Mouse (Mus musculus) myocyte (in vitro differentiated cells): ENCODE measurements around the gene Mpzl2. TPM values are rescaled to one million over a fixed set of nuclear protein-coding genes. Genes with fewer than 3 reads are reported as not detected.

Experiments
- H3K27me3 ChIP-seq: one replicate; pipeline ENCODE4 v1.6.1; 2011; ENCODE audit not compliant: control insufficient read depth, insufficient read depth, insufficient read length
- H3K36me3 ChIP-seq: one replicate; pipeline ENCODE4 v1.6.1; 2011; ENCODE audit not compliant: control insufficient read depth, insufficient read depth
- H3K4me2 ChIP-seq: one replicate; pipeline ENCODE4 v1.6.1; 2011; ENCODE audit warnings: low read depth, control low read depth
- H3K4me3 ChIP-seq: one replicate; pipeline ENCODE4 v1.5.1; 2011; ENCODE audit warnings: mild to moderate bottlenecking, control low read depth, moderate library complexity
- H3K79me2 ChIP-seq: one replicate; pipeline ENCODE4 v1.6.1; 2011; ENCODE audit not compliant: control insufficient read depth, insufficient read depth
- H3ac ChIP-seq: one replicate; pipeline ENCODE4 v1.6.1; 2011; ENCODE audit not compliant: control insufficient read depth, insufficient read length
- CEBPB ChIP-seq: IDR thresholded peaks from 2 replicates; pipeline ENCODE4 v1.6.1; 2011; ENCODE audit warnings: mild to moderate bottlenecking, moderate library complexity; ENCODE audit not compliant: poor library complexity, insufficient read depth, severe bottlenecking
- E2F4 ChIP-seq: IDR thresholded peaks from one replicate; pipeline ENCODE4 v1.6.1; 2011; ENCODE audit warnings: mild to moderate bottlenecking, control low read depth, moderate library complexity; ENCODE audit not compliant: insufficient read depth
- MAX ChIP-seq: IDR thresholded peaks from one replicate; pipeline ENCODE4 v1.6.1; 2011; ENCODE audit warnings: low read depth, mild to moderate bottlenecking, control low read depth
- MYOD1 ChIP-seq, 3 experiments: IDR thresholded peaks; one replicate each; pipeline ENCODE4 v1.6.1; 2011; ENCODE audit warnings: control low read depth in 2 of 3, low read depth in 2 of 3, mild to moderate bottlenecking in 2 of 3, moderate library complexity in 1 of 3; ENCODE audit not compliant: insufficient read length in 2 of 3, control insufficient read depth in 1 of 3
- MYOG ChIP-seq, 3 experiments: IDR thresholded peaks; one replicate each; pipeline ENCODE4 v1.6.1; 2011; ENCODE audit warnings: control low read depth in 2 of 3, low read depth in 2 of 3, mild to moderate bottlenecking in 2 of 3; ENCODE audit not compliant: insufficient read length in 2 of 3, control insufficient read depth in 1 of 3, insufficient read depth in 1 of 3
- POLR2A ChIP-seq: IDR thresholded peaks from one replicate; pipeline ENCODE4 v1.6.1; 2011; ENCODE audit warnings: low read depth, mild to moderate bottlenecking, control low read depth, moderate library complexity; ENCODE audit not compliant: insufficient read length
- POLR2AphosphoS2 ChIP-seq: IDR thresholded peaks from one replicate; pipeline ENCODE4 v1.6.1; 2011; ENCODE audit warnings: low read depth, control low read depth; ENCODE audit not compliant: insufficient read length
- REST ChIP-seq: IDR thresholded peaks from one replicate; pipeline ENCODE4 v1.6.1; 2011; ENCODE audit warnings: mild to moderate bottlenecking, control low read depth, moderate library complexity; ENCODE audit not compliant: insufficient read depth, insufficient read length
- SRF ChIP-seq: IDR thresholded peaks from one replicate; pipeline ENCODE4 v1.6.1; 2011; ENCODE audit warnings: low read depth; ENCODE audit not compliant: control insufficient read depth, insufficient read length
- TCF12 ChIP-seq: IDR thresholded peaks from one replicate; pipeline ENCODE4 v1.6.1; 2011; ENCODE audit warnings: mild to moderate bottlenecking, control low read depth; ENCODE audit not compliant: poor library complexity, insufficient read depth, severe bottlenecking
- TCF3 ChIP-seq: IDR thresholded peaks from one replicate; pipeline ENCODE4 v1.6.1; 2011; ENCODE audit warnings: low read depth, control low read depth; ENCODE audit not compliant: insufficient read length
- USF1 ChIP-seq: IDR thresholded peaks from one replicate; pipeline ENCODE4 v1.6.1; 2011; ENCODE audit warnings: low read depth, mild to moderate bottlenecking, control low read depth, moderate library complexity
- polyA plus RNA-seq: library from polyadenylated mRNA; unstranded; fragments of >200 nt; fragmentation: generic; extraction: Trizol; gene quantifications from one replicate; pipeline ENCODE4 v1.2.1, GENCODE M21; 2012; ENCODE audit warnings: missing spikeins

The Mpzl2 gene
- polyA plus RNA-seq, 1 experiment = not detected

DNA sequence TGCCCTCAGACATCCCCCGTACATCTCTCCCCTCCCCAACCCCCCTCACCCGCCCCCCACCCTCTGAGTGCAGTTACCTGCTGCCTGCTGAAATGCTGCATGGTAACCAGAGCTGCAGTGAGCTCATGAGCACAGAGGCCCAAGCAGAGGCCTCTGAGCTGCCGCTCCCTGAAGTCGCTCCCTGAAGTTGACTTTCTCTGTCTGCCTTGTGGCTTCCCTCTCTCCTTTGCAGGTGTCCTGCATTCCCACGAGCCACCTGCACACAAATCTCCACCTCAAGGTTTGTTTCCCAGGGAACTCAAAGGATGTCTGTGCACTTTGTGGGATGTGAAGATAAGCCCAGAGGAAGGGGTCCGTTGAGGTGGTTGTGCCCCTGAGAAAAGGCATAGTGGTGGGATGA, 28.3 kb upstream of the Mpzl2 start:
- Histone ChIP-seq H3K4me3 (no peak overlapping the region), H3K4me2 (no peak overlapping the region), H3K27me3 (peaks cover 9% of the 10 kb centered on the region), H3K36me3 (no peaks in the 10 kb centered on the region), H3ac (no peak overlapping the region), H3K79me2 (no peaks in the 10 kb centered on the region)
- TF ChIP-seq TCF12 (no peak), SRF (no peak), MYOD1 (IDR thresholded peaks at IDR 0.05; ENCODE audit: control insufficient read depth in 1 of 3, insufficient read length in 2 of 3, low read depth in 2 of 3) (no peak), MAX (no peak), REST (no peak), MYOG (IDR thresholded peaks at IDR 0.05; ENCODE audit: control insufficient read depth in 1 of 3, insufficient read depth in 1 of 3, insufficient read length in 2 of 3, low read depth in 2 of 3) (no peak), E2F4 (no peak), TCF3 (no peak), CEBPB (no peak), USF1 (no peak), POLR2AphosphoS2 (no peak), POLR2A (no peak)

DNA sequence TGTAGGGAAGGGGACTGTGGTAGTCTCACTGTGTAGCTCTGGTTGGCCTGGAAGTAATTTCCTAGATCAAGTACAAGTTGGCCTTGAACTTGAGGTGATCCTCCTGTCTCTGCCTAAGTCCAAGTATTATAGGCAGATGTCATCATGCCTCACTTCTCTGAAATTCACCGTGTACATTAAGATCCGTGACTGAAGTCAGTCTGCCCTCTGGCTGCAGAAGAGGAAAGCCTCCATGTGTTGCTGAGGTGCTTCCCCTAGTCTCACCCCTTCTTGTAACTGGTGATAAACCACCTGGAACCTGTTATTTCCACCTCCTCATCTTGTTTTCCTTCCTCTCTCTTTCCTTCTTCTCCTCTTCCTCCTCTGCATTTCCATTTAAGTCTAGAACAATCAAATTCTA, 24.7 kb upstream of the Mpzl2 start:
- peaks cover 9% of the 10 kb centered on the region for H3K27me3 ChIP-seq
- no peak overlapping the region for H3K4me2 ChIP-seq
- H3ac ChIP-seq = no peak overlapping the region
- TF ChIP-seq MYOG (IDR thresholded peaks at IDR 0.05; ENCODE audit: control insufficient read depth in 1 of 3, insufficient read depth in 1 of 3, insufficient read length in 2 of 3, low read depth in 2 of 3) = no peak
- TF ChIP-seq TCF3 = no peak
- TF ChIP-seq E2F4 = no peak
- TF ChIP-seq MAX = no peak
- TF ChIP-seq SRF = no peak
- H3K36me3 ChIP-seq = no peaks in the 10 kb centered on the region
- H3K4me3 ChIP-seq = no peak overlapping the region
- H3K79me2 ChIP-seq = no peaks in the 10 kb centered on the region

DNA sequence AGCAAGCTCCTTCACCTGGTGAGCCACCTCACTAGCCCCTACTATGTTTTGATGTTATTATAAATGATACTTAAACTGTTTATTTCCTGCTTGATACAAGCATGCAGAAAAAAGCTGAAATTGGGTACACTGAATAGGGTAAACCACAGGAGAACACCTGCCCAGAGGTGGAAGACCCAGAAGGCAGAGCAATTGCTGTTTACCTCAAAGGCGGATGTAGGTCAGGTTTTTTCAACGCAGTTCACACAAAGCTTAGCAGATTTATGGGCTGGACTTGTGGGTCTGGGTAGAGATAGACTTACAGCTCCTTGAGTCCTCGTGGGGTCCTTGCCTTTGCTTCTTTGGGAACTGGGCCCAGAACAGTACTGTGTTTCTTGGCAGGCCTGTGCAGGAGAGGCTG, 23.8 kb upstream of the Mpzl2 start:
- Histone ChIP-seq H3K4me3 (no peak overlapping the region), H3K79me2 (no peaks in the 10 kb centered on the region), H3ac (no peak overlapping the region), H3K36me3 (no peaks in the 10 kb centered on the region), H3K4me2 (no peak overlapping the region), H3K27me3 (peaks cover 9% of the 10 kb centered on the region)
- TF ChIP-seq REST = no peak
- no peak for TF ChIP-seq MYOG (IDR thresholded peaks at IDR 0.05; ENCODE audit: control insufficient read depth in 1 of 3, insufficient read depth in 1 of 3, insufficient read length in 2 of 3, low read depth in 2 of 3)
- TF ChIP-seq TCF12 = no peak
- no peak for TF ChIP-seq TCF3
- TF ChIP-seq E2F4 = no peak
- no peak for TF ChIP-seq SRF
- TF ChIP-seq CEBPB = no peak
- no peak for TF ChIP-seq POLR2AphosphoS2
- TF ChIP-seq MAX = no peak
- TF ChIP-seq POLR2A = no peak
- TF ChIP-seq USF1 = no peak
- TF ChIP-seq MYOD1 (IDR thresholded peaks at IDR 0.05; ENCODE audit: control insufficient read depth in 1 of 3, insufficient read length in 2 of 3, low read depth in 2 of 3) = no peak

DNA sequence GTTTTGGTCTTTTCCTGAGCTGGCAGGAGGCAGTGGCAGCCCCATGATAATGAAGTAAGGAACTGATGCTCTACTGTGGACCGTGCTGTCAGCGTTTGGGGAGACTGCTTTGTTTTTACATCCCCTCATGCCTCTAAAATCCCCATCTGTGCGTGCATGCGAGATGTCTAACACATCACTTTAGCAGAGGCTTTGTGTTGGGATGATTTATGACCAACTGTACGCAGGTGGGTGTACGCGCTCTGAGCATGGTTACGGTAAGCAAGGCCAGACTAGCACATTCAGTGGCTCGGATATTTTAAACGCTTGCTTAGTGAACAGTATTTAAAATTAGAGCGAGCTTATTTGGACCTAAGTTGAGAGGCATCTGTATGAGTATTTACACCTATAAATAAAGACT, 21.6 kb upstream of the Mpzl2 start:
- Histone ChIP-seq H3K4me3 (no peak overlapping the region), H3K27me3 (no peaks in the 10 kb centered on the region), H3K36me3 (no peaks in the 10 kb centered on the region), H3ac (no peak overlapping the region), H3K4me2 (no peak overlapping the region), H3K79me2 (no peaks in the 10 kb centered on the region)
- TF ChIP-seq CEBPB (no peak), TCF12 (no peak), MAX (no peak), USF1 (no peak), E2F4 (no peak), POLR2AphosphoS2 (no peak), REST (no peak), SRF (no peak), TCF3 (no peak), MYOD1 (IDR thresholded peaks at IDR 0.05; ENCODE audit: control insufficient read depth in 1 of 3, insufficient read length in 2 of 3, low read depth in 2 of 3) (no peak), MYOG (IDR thresholded peaks at IDR 0.05; ENCODE audit: control insufficient read depth in 1 of 3, insufficient read depth in 1 of 3, insufficient read length in 2 of 3, low read depth in 2 of 3) (no peak), POLR2A (no peak)

DNA sequence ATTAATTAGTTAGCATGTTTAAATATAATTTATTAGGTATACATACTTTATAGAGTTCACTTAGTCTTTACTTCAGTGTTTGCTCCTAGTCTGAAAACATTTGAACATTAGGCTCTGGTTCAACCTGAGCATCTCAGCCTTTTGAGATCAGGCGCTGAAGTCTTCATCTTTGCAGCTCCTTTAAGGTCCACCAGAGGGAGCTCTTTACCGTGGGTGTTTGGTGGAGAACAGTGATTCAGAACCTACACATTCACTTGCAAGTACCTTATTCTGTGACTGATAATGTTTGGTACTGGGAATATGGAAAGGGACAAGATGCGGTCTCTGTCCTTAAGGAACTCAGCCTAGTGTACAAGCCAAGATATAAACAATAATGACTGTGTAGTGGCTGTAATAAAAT, 16.8 kb upstream of the Mpzl2 start:
- H3K4me3 ChIP-seq = no peak overlapping the region
- no peak for TF ChIP-seq TCF12
- no peak for TF ChIP-seq POLR2A
- no peak for TF ChIP-seq E2F4
- TF ChIP-seq MYOD1 (IDR thresholded peaks at IDR 0.05; ENCODE audit: control insufficient read depth in 1 of 3, insufficient read length in 2 of 3, low read depth in 2 of 3) = no peak
- no peak for TF ChIP-seq POLR2AphosphoS2
- no peak for TF ChIP-seq MAX
- TF ChIP-seq MYOG (IDR thresholded peaks at IDR 0.05; ENCODE audit: control insufficient read depth in 1 of 3, insufficient read depth in 1 of 3, insufficient read length in 2 of 3, low read depth in 2 of 3) = no peak
- TF ChIP-seq REST = no peak
- no peak for TF ChIP-seq TCF3
- no peak for TF ChIP-seq CEBPB
- no peak for TF ChIP-seq USF1
- TF ChIP-seq SRF = no peak

More for the DNA sequence above, 16.8 kb upstream of the Mpzl2 start:
- Histone ChIP-seq H3ac (no peak overlapping the region), H3K79me2 (no peaks in the 10 kb centered on the region), H3K4me2 (no peak overlapping the region), H3K27me3 (peaks cover 32% of the 10 kb centered on the region), H3K36me3 (no peaks in the 10 kb centered on the region)
